Mouse (Mus musculus) heart, embryonic 10.5 days (tissue): ENCODE data around the gene Gm10912. TPM values are rescaled to one million over a fixed set of nuclear protein-coding genes. Genes with fewer than 3 reads are reported as not detected.
A peak's percentile ranks its signal among the peaks of the same experiment; 100 is the strongest.
"Not testable (repeated sequence)": the region's sequence is repeated elsewhere in the genome, so short reads cannot be mapped to it uniquely, and the experiment has no call there.

Experiments
- DNase-seq: peaks from one replicate; pipeline ENCODE4 v3.0.0-alpha.2; 2017; ENCODE audit warnings: low spot score
- H3K27ac ChIP-seq: fragments of 300-500 bp; sonication (generic); 2 replicates; pipeline ENCODE4 v1.5.1; 2016; ENCODE audit warnings: mild to moderate bottlenecking
- H3K27me3 ChIP-seq: fragments of 300-500 bp; sonication (generic); 2 replicates; pipeline ENCODE4 v1.6.1; 2016; ENCODE audit warnings: mild to moderate bottlenecking; ENCODE audit not compliant: poor library complexity, insufficient read depth, severe bottlenecking
- H3K36me3 ChIP-seq: fragments of 300-500 bp; sonication (generic); 2 replicates; pipeline ENCODE4 v1.6.1; 2016; ENCODE audit warnings: mild to moderate bottlenecking, moderate library complexity
- H3K4me1 ChIP-seq: fragments of 300-500 bp; sonication (generic); 2 replicates; pipeline ENCODE4 v1.6.1; 2016; ENCODE audit warnings: mild to moderate bottlenecking
- H3K4me3 ChIP-seq: fragments of 300-500 bp; sonication (generic); 2 replicates; pipeline ENCODE4 v1.5.1; 2016; ENCODE audit warnings: mild to moderate bottlenecking, moderate library complexity
- H3K9me3 ChIP-seq: fragments of 300-500 bp; sonication (generic); 2 replicates; pipeline ENCODE4 v1.6.1; 2016; ENCODE audit warnings: mild to moderate bottlenecking, moderate library complexity
- WGBS: fragments of 180-500 bp; shearing (Covaris S2); methylation state at CpG from one replicate; pipeline ENCODE4 v1.1.7; 2016; 5-methylcytosine and 5-hydroxymethylcytosine counted together
- polyA plus RNA-seq: library from polyadenylated mRNA; unstranded; fragments of >200 nt; fragmentation: Nextera tagmentation; extraction: Ambion mirVana; gene quantifications from 2 replicates; pipeline ENCODE4 v1.2.1, GENCODE M21; 2016

Gm10912 gene
- polyA plus RNA-seq, 1 experiment from 2014 or later = not detected

DNA sequence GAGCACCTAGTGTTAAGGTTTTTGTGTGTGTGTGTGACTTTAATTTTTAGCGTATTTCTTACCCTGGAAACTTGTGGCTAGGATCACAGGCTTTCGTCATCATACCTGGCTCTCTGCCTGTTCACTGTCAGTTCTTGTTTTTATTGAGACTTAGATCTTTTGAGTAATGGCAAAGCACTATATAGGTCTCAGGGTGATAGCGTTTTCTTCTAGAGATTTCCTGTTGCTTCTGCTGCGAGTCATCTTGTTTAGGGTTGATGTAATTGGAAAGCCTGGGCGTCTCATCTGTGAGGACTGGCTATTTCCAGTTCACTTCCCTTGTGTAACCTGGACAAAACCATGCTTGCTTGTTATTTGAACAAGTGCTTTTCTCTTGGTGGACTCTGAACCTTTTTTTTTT is 24.0 kb upstream of the Gm10912 start:
- WGBS = 68% methylated on average over 5 of the region's 5 CpGs
- Histone ChIP-seq H3K27ac (no peak overlapping the region), H3K4me1 (0 out of 2 replicates have a peak, but pooled peaks cover 2% of the 10 kb centered on the region), H3K9me3 (no peaks in the 10 kb centered on the region), H3K27me3 (no peaks in the 10 kb centered on the region), H3K4me3 (no peak overlapping the region), H3K36me3 (peaks cover 51% of the 10 kb centered on the region)
- DNase-seq = no peak

DNA sequence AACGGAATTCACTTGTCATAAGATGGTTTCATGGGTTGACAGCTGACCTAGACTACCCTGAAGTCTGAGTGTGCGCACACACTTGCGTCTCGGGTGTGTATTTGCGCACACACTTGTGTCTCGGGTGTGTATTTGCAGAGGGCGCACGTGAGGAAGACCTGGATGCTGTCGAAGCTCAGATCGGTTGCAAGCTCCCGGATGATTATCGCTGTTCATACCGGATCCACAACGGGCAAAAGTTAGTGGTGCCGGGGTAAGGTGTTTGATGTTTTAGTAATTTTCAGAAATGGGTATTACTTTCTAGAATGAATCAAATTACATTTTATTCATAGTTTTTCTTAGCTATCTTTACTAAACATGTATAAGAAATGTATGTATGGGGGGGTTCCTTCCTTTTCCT is 22.9 kb upstream of the Gm10912 start:
- 96% methylated on average over 15 of the region's 15 CpGs for WGBS
- peaks cover 43% of the 10 kb centered on the region for H3K36me3 ChIP-seq

GRCm38 (mm10) chr2:104043624-104044478 is 21.8 kb upstream of the Gm10912 start:
- 62% methylated on average over 5 of the region's 5 CpGs for WGBS
- no peak overlapping the region for H3K27ac ChIP-seq

More for the DNA sequence above, 22.9 kb upstream of the Gm10912 start:
- Histone ChIP-seq H3K27me3 (no peaks in the 10 kb centered on the region), H3K27ac (no peak overlapping the region), H3K4me1 (0 out of 2 replicates have a peak, but pooled peaks cover 2% of the 10 kb centered on the region), H3K4me3 (no peak overlapping the region), H3K9me3 (no peaks in the 10 kb centered on the region)
- no peak for DNase-seq

DNA sequence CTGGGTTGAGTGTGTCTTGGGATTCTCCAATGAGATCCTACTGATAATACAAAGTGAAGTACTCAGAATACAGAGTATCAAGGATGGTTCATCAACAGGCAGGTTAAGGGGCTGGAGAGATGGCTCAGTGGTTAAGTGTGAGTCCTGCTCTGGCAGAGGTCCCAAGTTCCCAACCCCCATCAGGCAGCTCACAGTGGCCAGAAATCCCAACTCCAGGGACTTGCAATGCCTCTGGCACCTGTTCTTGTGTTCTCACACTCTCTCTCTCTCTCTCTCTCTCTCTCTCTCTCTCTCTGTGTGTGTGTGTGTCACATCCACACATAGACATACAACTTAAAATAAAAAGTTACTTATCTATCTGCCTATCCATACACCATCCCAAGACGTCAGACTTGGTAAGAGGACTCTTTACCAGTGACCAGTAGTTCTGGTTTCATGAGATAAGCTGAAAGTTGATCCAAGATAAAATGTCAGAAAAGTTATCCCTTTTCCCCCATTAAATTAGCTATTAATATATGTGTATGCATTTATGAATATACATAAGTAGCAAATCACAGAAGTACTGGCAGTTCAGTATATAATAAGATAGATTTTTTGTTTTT is 21.0 kb upstream of the Gm10912 start:
- Histone ChIP-seq H3K36me3 (peaks cover 44% of the 10 kb centered on the region), H3K27me3 (no peaks in the 10 kb centered on the region), H3K9me3 (no peaks in the 10 kb centered on the region), H3K4me3 (no peak overlapping the region), H3K27ac (no peak overlapping the region), H3K4me1 (0 out of 2 replicates have a peak, but pooled peaks cover 2% of the 10 kb centered on the region)
- 43% methylated on average over 1 of the region's 1 CpGs for WGBS
- DNase-seq = no peak

More at GRCm38 (mm10) chr2:104043624-104044478, 21.8 kb upstream of the Gm10912 start:
- H3K36me3 ChIP-seq = peaks cover 49% of the 10 kb centered on the region
- no peak overlapping the region for H3K4me3 ChIP-seq
- H3K9me3 ChIP-seq = no peaks in the 10 kb centered on the region
- no peak for DNase-seq
- no peaks in the 10 kb centered on the region for H3K27me3 ChIP-seq
- 0 out of 2 replicates have a peak, but pooled peaks cover 2% of the 10 kb centered on the region for H3K4me1 ChIP-seq

DNA sequence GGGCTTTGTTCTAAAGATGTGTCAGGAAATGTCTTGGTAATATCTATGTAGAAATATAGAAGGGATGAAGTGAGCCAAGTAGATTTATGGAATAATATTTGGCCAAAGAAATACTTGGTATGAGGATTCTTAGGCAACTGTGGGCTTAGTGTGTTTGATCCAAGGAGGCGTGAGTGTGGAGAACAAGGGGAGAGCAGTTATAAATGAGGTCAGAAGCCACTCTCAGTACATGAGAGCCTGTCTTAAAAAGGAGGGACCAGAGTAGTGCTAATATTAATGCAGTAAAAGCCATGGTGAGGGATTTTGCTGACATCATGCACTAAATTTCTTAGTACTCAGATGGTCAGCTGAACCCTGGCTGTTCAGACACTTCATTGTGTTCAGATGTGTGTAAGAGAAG is 7.2 kb upstream of the Gm10912 start:
- WGBS = 85% methylated on average over 1 of the region's 1 CpGs

DNA sequence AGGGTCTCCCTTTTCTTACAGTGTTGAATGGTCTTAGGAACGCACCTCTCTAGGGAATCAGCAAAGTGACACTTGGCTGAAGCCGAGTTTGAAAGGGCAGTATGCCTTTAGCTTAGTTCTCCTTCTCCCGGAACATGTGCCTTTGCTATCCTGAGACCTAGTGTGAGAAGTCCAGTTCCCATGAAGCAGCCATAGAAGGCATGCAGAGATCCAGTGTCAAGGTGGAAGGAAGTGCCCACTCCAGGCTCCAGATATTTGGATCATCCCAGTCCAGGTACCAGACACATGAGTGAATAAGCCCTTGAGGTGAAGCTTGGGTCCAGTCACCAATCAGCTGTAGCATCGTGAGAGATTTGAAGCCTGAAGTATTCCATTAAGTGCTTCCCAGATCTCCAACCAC is 6.7 kb upstream of the Gm10912 start:
- H3K27ac ChIP-seq = no peak overlapping the region
- no peak overlapping the region for H3K4me3 ChIP-seq
- WGBS = 83% methylated on average over 4 of the region's 4 CpGs
- no peaks in the 10 kb centered on the region for H3K4me1 ChIP-seq
- DNase-seq = no peak
- H3K9me3 ChIP-seq = no peaks in the 10 kb centered on the region
- H3K36me3 ChIP-seq = peaks cover 54% of the 10 kb centered on the region
- H3K27me3 ChIP-seq = no peaks in the 10 kb centered on the region

More for the DNA sequence above, 7.2 kb upstream of the Gm10912 start:
- no peak for DNase-seq
- Histone ChIP-seq H3K36me3 (peaks cover 60% of the 10 kb centered on the region), H3K27ac (no peak overlapping the region), H3K9me3 (no peaks in the 10 kb centered on the region), H3K4me1 (no peaks in the 10 kb centered on the region), H3K4me3 (no peak overlapping the region), H3K27me3 (no peaks in the 10 kb centered on the region)

GRCm38 (mm10) chr2:104059786-104060185 is 5.8 kb upstream of the Gm10912 start:
- H3K27me3 ChIP-seq = no peaks in the 10 kb centered on the region

GRCm38 (mm10) chr2:104060996-104061395 is 4.6 kb upstream of the Gm10912 start:
- H3K4me1 ChIP-seq = no peaks in the 10 kb centered on the region
- no peak for DNase-seq
- H3K27ac ChIP-seq = no peak overlapping the region
- H3K4me3 ChIP-seq = no peak overlapping the region
- WGBS = 95% methylated on average over 6 of the region's 6 CpGs
- peaks cover 35% of the 10 kb centered on the region for H3K36me3 ChIP-seq
- H3K9me3 ChIP-seq = no peaks in the 10 kb centered on the region
- H3K27me3 ChIP-seq = no peaks in the 10 kb centered on the region

More at GRCm38 (mm10) chr2:104059786-104060185, 5.8 kb upstream of the Gm10912 start:
- H3K4me1 ChIP-seq = no peaks in the 10 kb centered on the region
- no peak for DNase-seq
- no peak overlapping the region for H3K27ac ChIP-seq
- no peak overlapping the region for H3K4me3 ChIP-seq
- peaks cover 46% of the 10 kb centered on the region for H3K36me3 ChIP-seq
- H3K9me3 ChIP-seq = no peaks in the 10 kb centered on the region
- 81% methylated on average over 10 of the region's 10 CpGs for WGBS

DNA sequence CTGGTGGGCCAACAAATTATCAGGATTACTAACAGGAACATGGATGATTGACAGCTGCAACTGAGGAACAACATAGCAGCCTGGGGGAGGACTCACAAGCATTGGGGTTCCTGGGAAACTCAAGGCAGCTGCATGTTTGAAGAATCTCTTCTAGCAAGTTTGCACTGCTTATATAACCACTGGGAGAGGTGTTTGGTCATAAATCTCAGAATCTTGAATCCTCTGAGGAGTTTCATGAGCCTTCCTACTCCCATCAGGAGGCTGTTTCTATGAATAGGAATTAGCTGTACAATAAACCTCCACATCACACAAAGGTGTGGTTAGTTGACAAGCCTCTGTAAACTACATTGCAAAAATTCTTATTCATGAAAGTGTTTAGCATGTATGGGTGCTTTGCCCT is 3.0 kb upstream of the Gm10912 start:
- Histone ChIP-seq H3K36me3 (peaks cover 35% of the 10 kb centered on the region), H3K4me1 (no peaks in the 10 kb centered on the region), H3K4me3 (no peak overlapping the region), H3K27me3 (no peaks in the 10 kb centered on the region), H3K9me3 (no peaks in the 10 kb centered on the region), H3K27ac (no peak overlapping the region)
- DNase-seq = no peak

GRCm38 (mm10) chr2:104064152-104064551 is 1.5 kb upstream of the Gm10912 start:
- Histone ChIP-seq H3K4me1 (no peaks in the 10 kb centered on the region), H3K36me3 (peaks cover 29% of the 10 kb centered on the region), H3K27me3 (no peaks in the 10 kb centered on the region), H3K27ac (no peak overlapping the region), H3K4me3 (no peak overlapping the region), H3K9me3 (no peaks in the 10 kb centered on the region)
- DNase-seq = no peak
- WGBS = 79% methylated on average over 2 of the region's 2 CpGs

DNA sequence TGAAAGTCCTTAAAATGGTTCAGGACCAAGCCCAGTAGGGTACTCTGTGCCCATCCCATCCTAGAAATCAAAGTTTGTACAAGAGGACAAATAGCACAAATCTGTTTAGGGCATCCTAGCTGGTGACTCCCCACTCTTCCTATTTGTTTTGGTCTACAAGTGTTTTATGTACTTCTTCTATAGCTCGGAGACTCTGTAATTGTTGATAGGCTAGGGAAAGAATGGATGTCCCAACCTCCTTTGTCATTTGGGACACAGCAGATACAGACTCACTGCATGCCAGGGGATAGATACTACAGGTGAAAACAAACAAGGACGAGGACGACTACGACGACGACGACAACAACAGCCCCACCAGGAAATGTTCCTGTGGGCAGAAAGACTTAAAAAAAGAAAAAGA is 2.8 kb downstream of the Gm10912 start, which contains the start of gene Gm10799:
Gene Gm10799 (minus strand): TSS at position 101 of the 400 bp plus-strand sequence.
- not testable (repeated sequence) for H3K9me3 ChIP-seq, H3K4me3 ChIP-seq, DNase-seq, H3K4me1 ChIP-seq, H3K36me3 ChIP-seq, H3K27me3 ChIP-seq, H3K27ac ChIP-seq
- WGBS = 73% methylated on average over 7 of the region's 7 CpGs

- Histone ChIP-seq H3K27ac (peak within 1 kb of the TSS; percentile 85), H3K4me3 (peak within 1 kb of the TSS; percentile 55), H3K4me1 (peaks cover 8% of the 10 kb centered on the region), H3K27me3 (no peaks in the 10 kb centered on the region), H3K9me3 (peaks cover 5% of the 10 kb centered on the region; the same call in 1 of the 2 replicates), H3K36me3 (peaks cover 6% of the 10 kb centered on the region; the same call in 1 of the 2 replicates)
- DNase-seq = peak; percentile 90
- 7% methylated on average over 13 of the region's 13 CpGs for WGBS
Measured at GRCm38 (mm10) chr2:104069704-104070185, 4.1 kb downstream of the Gm10912 start, which contains the start of gene Cd59b. Gene Cd59b (plus strand): TSS chr2:104069849.

- H3K27me3 ChIP-seq, H3K9me3 ChIP-seq, H3K4me3 ChIP-seq, H3K27ac ChIP-seq, H3K36me3 ChIP-seq, DNase-seq, H3K4me1 ChIP-seq: not testable (repeated sequence)
- 55% methylated on average over 5 of the region's 5 CpGs for WGBS
Measured at GRCm38 (mm10) chr2:104078285-104078684, 12.7 kb downstream of the Gm10912 start.
